Mouse (Mus musculus) R1 (cell line): ENCODE measurements around the gene D630023F18Rik.

Source experiments
- DNase-seq: peaks from one replicate; pipeline ENCODE4 v3.0.0-alpha.2; 2018; ENCODE audit warnings: low read depth, low spot score

Gene D630023F18Rik

DNA sequence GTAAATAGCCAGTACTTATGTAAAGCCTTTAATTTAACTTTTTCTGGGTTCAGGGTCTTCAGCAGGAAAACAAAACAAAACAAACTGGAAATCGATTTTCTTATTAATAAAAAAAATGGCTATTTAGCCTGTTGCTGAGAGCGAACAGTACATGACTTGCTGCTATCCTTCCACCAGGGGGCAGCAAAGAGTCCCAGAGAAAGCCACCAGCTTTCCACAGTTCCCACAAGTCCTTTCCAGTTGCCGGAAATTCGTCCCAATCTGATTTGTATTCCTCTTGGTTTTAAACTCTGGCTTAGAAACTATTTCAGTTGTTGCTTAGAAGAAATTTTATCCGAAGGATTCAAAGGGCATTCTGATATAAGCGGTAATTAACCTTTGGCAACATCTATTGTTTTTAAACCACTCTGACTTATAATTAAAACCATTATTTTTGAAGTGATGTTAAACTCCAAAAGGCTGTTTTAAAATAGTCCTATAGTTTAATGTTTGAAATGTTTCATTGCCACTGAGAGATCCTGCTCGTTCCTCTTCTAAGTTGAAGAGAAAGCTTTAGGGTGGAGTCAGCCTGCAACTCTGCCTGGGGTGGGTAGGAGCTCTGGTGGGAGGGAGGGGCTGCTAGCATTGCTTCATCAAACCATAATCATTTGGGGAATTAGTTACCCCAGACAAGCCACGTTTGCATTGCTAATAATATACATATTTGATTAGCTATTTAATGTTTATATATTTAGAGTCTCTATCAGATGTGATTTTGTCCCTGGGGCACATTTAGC, 10.8 kb downstream of the D630023F18Rik start:
- DNase-seq, result peak; percentile 92

DNA sequence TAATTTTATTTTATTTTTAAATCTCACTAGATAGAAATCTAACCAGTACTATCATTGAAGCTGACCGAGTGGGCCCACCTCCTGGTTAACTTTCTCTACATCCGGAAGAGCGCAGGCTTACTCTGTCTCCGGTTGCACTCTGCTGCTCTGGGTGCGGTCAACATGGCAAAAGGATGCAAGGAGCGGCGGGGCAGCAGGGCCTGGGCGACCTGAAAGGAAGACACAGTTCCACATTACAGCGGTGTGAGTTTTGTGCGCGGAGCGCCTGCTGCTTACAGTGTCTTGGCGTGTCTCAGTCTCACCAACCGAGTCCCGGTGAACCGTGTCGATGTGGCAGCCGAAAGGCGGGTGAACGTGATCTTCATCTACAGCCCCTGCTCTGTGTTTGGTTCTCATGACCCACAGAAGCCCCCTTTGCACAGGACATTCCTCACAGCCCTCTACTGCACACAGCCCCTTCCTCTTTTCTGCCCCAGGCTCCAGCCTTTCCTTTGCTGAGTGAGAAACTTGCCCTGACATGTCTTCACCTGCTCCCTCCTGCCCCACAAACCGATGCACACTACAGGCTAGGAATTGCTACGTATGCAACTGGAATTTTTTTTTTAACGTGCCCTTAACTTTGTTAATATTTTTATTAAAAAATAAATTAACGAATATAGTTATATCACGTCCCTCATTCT, 13.1 kb downstream of the D630023F18Rik start:
- DNase-seq, result peak; percentile 80

DNA sequence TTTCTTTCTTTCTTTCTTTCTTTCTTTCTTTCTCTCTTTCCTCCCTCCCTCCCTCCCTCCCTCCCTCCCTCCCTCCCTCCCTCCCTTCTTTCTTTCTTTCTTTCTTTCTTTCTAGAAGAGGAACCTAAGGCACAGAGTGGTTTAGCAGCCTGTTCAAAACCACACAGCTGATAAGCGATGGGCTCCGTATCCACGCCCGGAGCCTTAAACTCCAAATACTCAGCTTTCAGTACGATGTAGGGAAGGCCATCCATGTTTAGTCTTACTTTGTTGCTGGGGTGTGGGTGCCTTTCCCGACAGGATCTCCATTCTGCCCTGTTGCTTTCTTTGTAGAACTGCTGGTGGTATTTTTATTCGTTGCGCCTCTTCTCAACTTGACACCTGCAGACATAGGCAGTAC, 13.8 kb downstream of the D630023F18Rik start:
- no peak for DNase-seq

DNA sequence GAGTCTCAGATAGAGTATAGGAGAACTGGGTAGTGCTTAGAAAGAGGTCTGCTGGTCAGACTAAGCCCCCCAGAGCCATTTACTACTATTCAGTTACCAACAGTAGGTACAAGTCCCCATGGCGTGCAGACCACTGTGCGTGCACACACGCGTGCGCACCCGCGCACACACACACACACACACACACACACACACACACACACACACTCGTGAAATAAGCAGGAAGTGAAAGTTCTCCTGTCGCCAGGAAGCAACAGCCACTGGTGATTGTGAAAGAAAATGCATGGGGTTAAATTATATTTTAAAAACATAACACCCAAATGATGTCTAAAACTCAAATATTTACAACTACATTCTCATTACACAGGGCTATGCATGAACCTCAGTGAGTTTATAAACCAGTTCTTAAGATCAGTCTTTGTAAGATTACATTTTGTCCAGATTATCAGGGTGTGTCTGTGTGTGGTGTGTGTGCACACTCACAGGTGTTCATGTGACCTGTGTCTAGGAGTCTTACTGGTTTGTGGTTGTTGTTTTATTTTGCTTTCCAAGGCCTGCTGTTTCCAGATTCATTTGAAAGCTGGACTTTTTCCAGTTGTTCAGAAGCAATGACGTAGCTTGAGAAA, 15.2 kb downstream of the D630023F18Rik start:
- DNase-seq, result no peak

DNA sequence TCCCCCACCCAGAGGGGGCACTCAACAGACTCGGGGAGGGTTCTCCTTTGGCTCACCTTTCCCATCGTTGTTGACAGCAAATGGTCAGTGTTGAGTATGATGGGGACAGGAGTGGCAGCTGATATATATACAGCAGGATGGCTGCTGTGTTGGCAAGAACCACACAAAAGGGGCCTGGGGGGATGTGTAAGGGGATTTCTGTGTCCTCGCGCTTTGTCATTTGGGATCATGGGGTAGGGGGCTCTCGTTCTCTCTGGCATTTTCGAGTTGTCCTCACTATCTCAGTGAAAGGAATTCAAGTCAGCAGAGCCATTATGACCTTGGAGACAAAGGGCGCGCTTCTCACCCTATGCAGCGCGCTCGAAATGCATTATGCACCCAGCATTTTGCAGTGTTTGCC, 19.7 kb downstream of the D630023F18Rik start, which contains the start of gene Cryga:
Gene Cryga, minus strand, starts transcription at position 101 of the 400 bp plus-strand sequence.
- DNase-seq, result peak; percentile 27

DNA sequence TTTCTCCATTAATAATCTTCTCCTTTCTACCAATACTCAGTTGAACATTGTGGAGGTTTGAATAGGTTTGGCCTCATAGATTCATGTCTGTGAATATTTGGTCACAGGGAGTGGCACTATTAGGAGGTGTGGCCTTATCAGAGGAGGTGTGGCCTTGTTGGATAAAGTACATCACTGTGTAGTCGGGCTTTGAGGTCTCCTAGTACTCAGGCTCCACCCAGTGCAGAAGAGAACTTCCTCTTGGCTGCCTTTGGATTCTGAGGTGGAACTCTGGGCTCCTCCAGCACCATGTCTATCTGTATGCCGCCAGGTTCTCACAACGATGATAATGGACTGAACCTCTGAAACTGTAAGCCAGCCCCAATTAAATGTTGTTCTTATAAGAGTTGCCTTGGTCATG, 26.1 kb downstream of the D630023F18Rik start:
- DNase-seq, result no peak

DNA sequence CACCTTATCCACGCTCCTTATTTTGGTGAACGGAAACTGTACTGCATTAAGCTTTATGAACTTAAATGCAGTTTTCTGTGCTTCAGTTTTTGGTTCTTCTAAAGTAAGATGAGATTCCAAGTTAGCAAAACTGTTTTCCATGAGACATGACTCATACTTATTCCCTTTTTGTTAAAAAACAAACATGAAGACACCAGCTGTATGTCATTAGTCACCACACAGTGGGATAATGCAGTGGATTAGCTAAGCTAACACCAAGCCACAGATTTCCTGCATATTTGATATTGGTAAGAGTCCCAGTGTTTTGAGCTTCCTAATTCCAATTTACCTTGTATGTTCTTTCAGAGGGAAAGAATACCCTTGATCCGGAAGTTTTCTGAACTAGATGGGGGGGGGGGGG, 31.4 kb downstream of the D630023F18Rik start:
- no peak for DNase-seq

DNA sequence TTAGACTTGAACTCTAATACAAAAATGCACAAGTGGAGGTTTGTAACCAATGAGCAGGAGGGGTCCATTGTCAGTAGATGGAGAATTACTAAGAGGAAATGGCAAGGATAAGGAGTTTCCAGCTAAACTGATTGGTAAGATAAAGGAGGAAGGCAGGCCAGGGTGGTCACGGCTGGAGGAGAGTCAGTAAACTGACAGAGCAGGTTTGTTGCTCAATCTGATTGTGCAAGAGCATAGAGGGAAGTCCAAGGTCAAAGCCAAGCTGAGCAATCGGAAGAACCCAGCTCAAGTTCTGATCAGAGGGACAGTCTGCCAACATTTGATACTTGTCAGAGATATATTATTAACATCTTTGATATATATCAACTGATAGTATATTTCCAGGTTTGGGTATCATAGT, 32.6 kb downstream of the D630023F18Rik start:
- no peak for DNase-seq

DNA sequence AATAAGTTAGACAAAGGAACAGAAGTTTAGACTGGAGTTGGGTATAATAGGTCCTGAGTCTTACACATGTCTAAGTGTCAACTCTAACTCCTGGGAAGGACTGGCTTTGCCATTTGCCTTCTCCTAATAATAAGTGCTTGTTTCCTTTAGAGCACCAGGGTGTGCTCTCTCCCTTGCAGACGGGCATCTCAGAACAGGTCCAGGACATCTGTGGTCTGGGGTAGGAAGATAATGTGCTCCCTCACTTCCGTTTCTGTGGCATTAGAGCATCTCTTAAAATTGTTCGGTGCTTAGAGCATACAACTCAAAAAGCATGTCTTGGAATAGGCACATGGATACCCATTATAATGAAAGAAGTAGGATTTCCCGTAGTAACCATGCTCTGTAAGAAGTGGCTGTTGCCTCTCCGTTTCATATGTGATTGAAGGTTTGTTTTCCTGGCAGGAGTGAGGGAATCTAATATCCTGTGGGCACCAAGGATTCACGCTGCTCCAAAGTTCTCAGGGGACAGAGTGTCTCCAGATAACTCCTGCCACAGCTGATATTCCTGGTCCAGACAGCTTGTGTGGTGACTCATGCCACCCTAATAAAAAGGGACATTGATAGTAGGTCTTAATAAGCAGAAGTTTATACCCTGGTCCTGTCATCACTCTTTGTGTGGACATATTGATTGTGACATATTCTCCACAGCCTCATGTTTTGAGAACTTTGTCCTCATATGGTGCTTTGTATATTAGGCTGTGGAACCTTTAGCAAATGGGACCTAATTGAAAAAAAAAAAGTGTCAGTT, 34.3 kb downstream of the D630023F18Rik start:
- no peak for DNase-seq

DNA sequence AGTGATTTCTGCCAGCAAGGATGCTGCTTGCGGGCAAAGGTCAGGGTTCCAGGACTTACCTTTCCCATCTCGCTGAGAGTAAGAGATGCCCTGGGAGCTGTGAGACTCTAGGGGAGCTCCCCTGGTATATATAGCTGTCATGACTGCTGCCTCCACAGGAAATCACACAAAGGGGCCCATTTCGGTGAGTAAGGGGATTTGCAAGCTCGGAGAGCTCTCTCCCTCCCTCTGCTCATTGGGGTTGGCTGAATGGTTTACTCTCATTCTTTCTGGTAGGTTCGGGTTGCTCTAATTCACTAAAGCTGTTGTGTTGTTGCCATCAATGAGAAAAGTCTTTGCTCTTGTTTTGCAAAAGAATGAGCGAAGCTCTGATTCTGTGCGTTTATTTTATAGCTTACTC, 40.8 kb downstream of the D630023F18Rik start, which contains the start of gene Crygb:
Gene Crygb, minus strand, starts transcription at position 101 of the 400 bp plus-strand sequence.
- no peak for DNase-seq

DNA sequence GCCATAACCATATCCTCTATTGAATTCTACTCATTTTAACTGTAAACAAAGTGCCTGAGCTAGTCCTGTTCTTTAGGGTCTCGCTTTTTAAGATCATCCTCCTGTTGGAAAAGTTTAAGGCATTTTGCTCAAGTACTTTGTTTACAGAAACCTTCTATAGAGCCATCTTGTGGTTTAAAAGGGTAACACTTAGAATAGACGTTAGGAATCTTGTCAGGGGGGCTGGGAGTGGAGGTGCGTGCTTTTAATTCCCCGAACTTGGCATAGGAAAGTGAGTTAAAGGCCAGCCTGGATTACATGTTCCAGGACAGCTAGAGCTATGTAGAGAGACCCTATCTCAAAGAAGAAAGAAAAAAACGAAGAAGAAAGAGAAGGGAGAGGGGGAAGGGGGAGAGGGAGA, 47.4 kb downstream of the D630023F18Rik start:
- peak; percentile 46 for DNase-seq

DNA sequence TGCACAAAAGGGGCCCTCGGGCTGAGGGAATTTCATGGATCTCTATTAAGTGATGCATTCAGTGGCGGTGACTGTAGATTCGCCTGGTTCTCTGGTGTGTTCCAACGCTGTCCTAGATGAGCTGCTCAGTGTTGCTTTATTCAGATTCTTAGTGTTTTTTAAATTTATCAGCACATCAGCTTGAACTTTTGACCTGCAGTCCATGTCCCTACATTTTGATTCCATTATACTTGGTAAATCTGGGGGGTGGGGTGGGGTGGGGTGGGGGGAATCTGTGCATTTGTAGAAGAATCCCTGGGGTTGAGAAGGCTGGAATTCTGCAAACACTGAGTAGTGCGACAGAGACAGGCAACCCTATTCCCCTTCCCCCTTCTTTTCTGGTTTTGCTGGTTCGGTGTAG, 49.4 kb downstream of the D630023F18Rik start, which contains the start of gene Crygc:
Gene Crygc, minus strand, starts transcription at position 101 of the 400 bp plus-strand sequence.
- no peak for DNase-seq

DNA sequence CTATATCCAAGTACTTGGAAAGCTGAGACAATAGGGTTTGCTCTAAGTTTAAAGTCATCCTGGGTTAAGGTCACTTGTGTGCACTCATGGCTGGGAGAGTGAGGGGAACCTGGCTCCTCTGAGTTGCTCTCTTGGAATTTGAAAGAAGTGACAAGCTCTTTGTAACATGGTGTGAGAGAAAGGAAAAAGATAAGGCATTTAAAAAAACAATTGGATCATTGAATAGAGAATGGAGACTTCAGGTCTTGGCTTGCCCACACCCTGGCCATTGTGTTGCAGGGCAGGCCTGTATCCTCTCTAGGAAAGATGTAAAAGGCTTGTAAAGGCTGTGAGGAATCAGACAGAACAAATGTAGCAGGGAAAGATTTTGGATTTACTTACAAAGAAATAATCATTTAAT, 55.2 kb downstream of the D630023F18Rik start:
- DNase-seq, result peak; percentile 58

DNA sequence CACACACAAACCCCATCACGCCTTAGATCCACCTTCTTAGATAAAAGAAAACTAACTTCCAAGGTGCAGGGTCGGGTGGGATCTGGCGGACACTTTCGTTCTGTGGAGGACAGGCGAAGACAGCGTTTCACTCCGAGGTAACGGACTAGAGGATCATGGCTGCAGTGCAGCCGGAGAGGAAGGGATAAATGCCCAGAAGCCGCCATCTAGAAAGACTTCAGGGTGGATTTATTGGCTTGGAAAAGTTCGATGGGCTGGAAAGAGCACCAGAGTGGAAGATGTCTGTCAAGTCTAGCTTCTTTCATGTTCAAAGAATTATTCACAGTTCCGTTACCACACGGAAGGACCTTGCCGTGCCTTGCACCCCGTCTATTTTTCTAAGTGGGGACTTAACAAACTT, 58.8 kb downstream of the D630023F18Rik start:
- no peak for DNase-seq

DNA sequence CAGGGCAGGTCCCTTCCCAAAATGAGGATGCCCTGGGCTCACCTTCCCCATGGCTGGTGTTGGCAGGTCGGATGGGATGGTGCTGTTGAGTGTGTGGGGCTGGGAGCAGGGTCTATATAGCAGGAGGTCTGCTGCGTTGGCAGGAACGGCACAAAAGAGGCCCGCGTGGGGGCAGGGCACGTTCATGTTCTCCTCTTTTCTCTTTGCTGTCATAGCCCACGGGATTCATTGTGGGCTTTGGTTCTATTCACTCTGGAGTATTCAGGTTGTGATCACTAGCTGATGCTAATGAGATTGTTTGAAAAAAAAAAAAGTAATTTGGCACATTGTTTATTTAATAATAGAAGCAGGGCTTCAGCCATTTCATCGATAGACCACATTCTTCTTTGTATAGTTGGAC, 59.7 kb downstream of the D630023F18Rik start, which contains the start of gene Crygd:
Gene Crygd, minus strand, starts transcription at position 101 of the 400 bp plus-strand sequence.
- no peak for DNase-seq
